Mouse (Mus musculus): ENCODE results near the gene Nup210l. TPM values are rescaled to one million over a fixed set of nuclear protein-coding genes. Genes with fewer than 3 reads are reported as not detected.

The Nup210l gene
- total and polyA plus RNA-seq, 3 experiments = 0.15 to 0.22 TPM; not detected in 1

- peak overlapping the region; percentile 93 for H3K4me3 ChIP-seq (ENCODE audit: low read depth, low read length)
- ATAC-seq (ENCODE audit: extremely low read depth, insufficient number of reproducible peaks, low FRiP score, poor library complexity, severe bottlenecking) (no peak), DNase-seq (ENCODE audit: low spot score) (no peak)
- H3K27me3 ChIP-seq (ENCODE audit: insufficient read depth, low read length) = peaks cover 2% of the 10 kb centered on the region; the same call in 1 of the 2 replicates
- no peak for TF ChIP-seq POLR2AphosphoS5 (IDR thresholded peaks at IDR 0.05; ENCODE audit: insufficient replicate concordance, low read depth, low read length)
- TF ChIP-seq TAL1 (conservative IDR thresholded peaks at IDR 0.05; ENCODE audit: low read depth, low read length) = no peak
- no peak for TF ChIP-seq CTCF (IDR thresholded peaks at IDR 0.05; ENCODE audit: low read depth, low read length)
- TF ChIP-seq GATA1 (IDR thresholded peaks at IDR 0.05; ENCODE audit: borderline replicate concordance, low read length) = no peak
- no peak for TF ChIP-seq GATA2 (IDR thresholded peaks at IDR 0.05; ENCODE audit: borderline replicate concordance, low read depth, low read length)
- peaks cover 65% of the 10 kb centered on the region for H3K4me1 ChIP-seq (ENCODE audit: insufficient read depth, low read depth, low read length)
- peaks cover 32% of the 10 kb centered on the region for H3K36me3 ChIP-seq (replicated peaks)
- no peaks in the 10 kb centered on the region for H3K9me3 ChIP-seq (replicated peaks)
These were observed 23.5 kb upstream of the Nup210l start for GRCm38 (mm10) chr3:90080498-90080863.

DNA sequence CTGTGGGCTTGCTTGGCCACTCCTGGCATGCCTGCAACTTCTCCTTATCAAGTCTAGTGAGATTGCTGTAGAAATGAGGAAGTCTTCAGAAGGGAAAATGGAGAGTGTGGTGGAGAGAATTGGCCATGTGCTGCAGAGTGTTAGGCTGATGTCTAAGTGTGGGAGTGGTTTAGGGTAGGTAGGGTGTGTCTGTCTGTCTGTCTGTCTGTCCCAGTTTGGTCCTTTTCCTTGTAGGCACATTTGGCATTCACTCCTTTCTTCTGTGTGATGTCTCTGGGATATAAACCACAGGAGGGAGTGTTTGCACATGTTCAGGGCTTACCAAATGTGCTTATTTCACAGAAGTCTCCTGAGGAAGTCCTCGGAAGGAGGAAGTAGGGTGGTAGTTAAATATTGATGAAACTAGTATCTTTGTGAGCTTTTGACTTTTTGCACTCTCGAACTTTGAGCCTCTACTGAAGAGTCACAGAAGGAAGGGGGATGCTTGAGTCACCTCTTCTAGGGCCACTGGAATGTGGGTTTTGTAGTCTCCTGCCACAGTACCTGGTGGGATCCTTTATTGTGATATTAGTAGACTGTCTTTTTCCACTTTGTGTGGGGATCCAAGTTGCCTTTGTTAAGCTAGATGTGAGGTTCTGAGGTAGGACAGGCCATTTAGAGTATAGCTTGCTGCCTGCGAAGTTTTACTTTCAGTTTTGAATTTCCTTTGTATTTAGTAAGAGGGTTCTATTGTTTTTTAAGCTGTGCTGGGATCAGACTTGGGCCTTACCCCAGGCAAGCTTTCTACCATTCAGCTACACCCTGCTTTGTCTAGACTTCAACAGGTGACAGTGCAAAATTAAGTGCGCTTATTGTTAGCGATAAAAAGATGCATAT, 22.3 kb upstream of the Nup210l start:
- ATAC-seq (ENCODE audit: extremely low read depth, insufficient number of reproducible peaks, low FRiP score, poor library complexity, severe bottlenecking) = peak; percentile 31; the same call in 1 of the 2 replicates
- peaks cover 2% of the 10 kb centered on the region; the same call in 1 of the 2 replicates for H3K27me3 ChIP-seq (ENCODE audit: insufficient read depth, low read length)
- TF ChIP-seq GATA2 (IDR thresholded peaks at IDR 0.05; ENCODE audit: borderline replicate concordance, low read depth, low read length) (no peak), TAL1 (conservative IDR thresholded peaks at IDR 0.05; ENCODE audit: low read depth, low read length) (no peak), GATA1 (IDR thresholded peaks at IDR 0.05; ENCODE audit: borderline replicate concordance, low read length) (no peak), CTCF (IDR thresholded peaks at IDR 0.05; ENCODE audit: low read depth, low read length) (no peak), POLR2AphosphoS5 (IDR thresholded peaks at IDR 0.05; ENCODE audit: insufficient replicate concordance, low read depth, low read length) (no peak)
- peak; percentile 64 for DNase-seq (ENCODE audit: low spot score)
- H3K4me1 ChIP-seq (ENCODE audit: insufficient read depth, low read depth, low read length) = peaks cover 76% of the 10 kb centered on the region
- H3K36me3 ChIP-seq (replicated peaks) = peaks cover 43% of the 10 kb centered on the region
- H3K9me3 ChIP-seq (replicated peaks) = no peaks in the 10 kb centered on the region
- peak overlapping the region; percentile 58 for H3K4me3 ChIP-seq (ENCODE audit: low read depth, low read length)

DNA sequence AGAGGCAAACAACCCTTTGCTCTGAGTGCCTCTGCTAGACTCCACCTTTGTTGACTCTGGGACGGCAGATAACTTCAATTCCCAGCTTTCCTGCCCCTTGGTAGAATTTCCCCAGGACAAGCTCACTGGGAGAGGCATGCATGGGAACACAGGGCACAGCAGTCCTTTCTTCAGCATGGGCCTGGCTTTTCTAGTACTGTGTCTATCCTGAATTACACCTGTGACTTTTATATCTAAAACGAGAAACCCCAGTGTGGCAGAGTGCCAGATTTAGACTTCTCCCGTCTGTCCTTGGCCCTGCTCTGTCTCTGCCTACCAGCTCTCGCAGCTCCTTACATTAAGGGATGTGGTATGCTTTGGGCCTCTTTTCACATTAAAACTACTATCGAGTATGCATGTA, 20.9 kb upstream of the Nup210l start:
- Histone ChIP-seq H3K4me1 (ENCODE audit: insufficient read depth, low read depth, low read length) (peaks cover 71% of the 10 kb centered on the region), H3K36me3 (replicated peaks) (peaks cover 58% of the 10 kb centered on the region), H3K9me3 (replicated peaks) (no peaks in the 10 kb centered on the region), H3K4me3 (ENCODE audit: low read depth, low read length) (peak overlapping the region; percentile 42; the same call in 1 of the 2 replicates), H3K27me3 (ENCODE audit: insufficient read depth, low read length) (no peaks in the 10 kb centered on the region)
- no peak for TF ChIP-seq TAL1 (conservative IDR thresholded peaks at IDR 0.05; ENCODE audit: low read depth, low read length)
- DNase-seq (ENCODE audit: low spot score) = no peak
- ATAC-seq (ENCODE audit: extremely low read depth, insufficient number of reproducible peaks, low FRiP score, poor library complexity, severe bottlenecking) = no peak

- ATAC-seq (ENCODE audit: extremely low read depth, insufficient number of reproducible peaks, low FRiP score, poor library complexity, severe bottlenecking) = no peak
- H3K27me3 ChIP-seq (ENCODE audit: insufficient read depth, low read length) = no peaks in the 10 kb centered on the region
These were observed 20.1 kb upstream of the Nup210l start for GRCm38 (mm10) chr3:90083698-90084324.

GRCm38 (mm10) chr3:90084790-90085189, 19.1 kb upstream of the Nup210l start:
- H3K4me1 ChIP-seq (ENCODE audit: insufficient read depth, low read depth, low read length) = peaks cover 63% of the 10 kb centered on the region
- peak overlapping the region; percentile 21; the same call in 1 of the 2 replicates for H3K4me3 ChIP-seq (ENCODE audit: low read depth, low read length)
- H3K9me3 ChIP-seq (replicated peaks) = no peaks in the 10 kb centered on the region
- peaks cover 75% of the 10 kb centered on the region for H3K36me3 ChIP-seq (replicated peaks)
- H3K27me3 ChIP-seq (ENCODE audit: insufficient read depth, low read length) = no peaks in the 10 kb centered on the region
- ATAC-seq (ENCODE audit: extremely low read depth, insufficient number of reproducible peaks, low FRiP score, poor library complexity, severe bottlenecking) (no peak), DNase-seq (ENCODE audit: low spot score) (no peak)
- no peak for TF ChIP-seq CTCF (IDR thresholded peaks at IDR 0.05; ENCODE audit: low read depth, low read length)

More at GRCm38 (mm10) chr3:90083698-90084324, 20.1 kb upstream of the Nup210l start:
- no peak for TF ChIP-seq CTCF (IDR thresholded peaks at IDR 0.05; ENCODE audit: low read depth, low read length)
- TF ChIP-seq GATA2 (IDR thresholded peaks at IDR 0.05; ENCODE audit: borderline replicate concordance, low read depth, low read length) = no peak
- TF ChIP-seq TAL1 (conservative IDR thresholded peaks at IDR 0.05; ENCODE audit: low read depth, low read length) = no peak
- no peak for TF ChIP-seq POLR2AphosphoS5 (IDR thresholded peaks at IDR 0.05; ENCODE audit: insufficient replicate concordance, low read depth, low read length)
- no peak for TF ChIP-seq GATA1 (IDR thresholded peaks at IDR 0.05; ENCODE audit: borderline replicate concordance, low read length)
- DNase-seq (ENCODE audit: low spot score) = no peak
- Histone ChIP-seq H3K36me3 (replicated peaks) (peaks cover 65% of the 10 kb centered on the region), H3K4me1 (ENCODE audit: insufficient read depth, low read depth, low read length) (peaks cover 67% of the 10 kb centered on the region), H3K9me3 (replicated peaks) (no peaks in the 10 kb centered on the region), H3K4me3 (ENCODE audit: low read depth, low read length) (peak overlapping the region; percentile 42; the same call in 1 of the 2 replicates)

DNA sequence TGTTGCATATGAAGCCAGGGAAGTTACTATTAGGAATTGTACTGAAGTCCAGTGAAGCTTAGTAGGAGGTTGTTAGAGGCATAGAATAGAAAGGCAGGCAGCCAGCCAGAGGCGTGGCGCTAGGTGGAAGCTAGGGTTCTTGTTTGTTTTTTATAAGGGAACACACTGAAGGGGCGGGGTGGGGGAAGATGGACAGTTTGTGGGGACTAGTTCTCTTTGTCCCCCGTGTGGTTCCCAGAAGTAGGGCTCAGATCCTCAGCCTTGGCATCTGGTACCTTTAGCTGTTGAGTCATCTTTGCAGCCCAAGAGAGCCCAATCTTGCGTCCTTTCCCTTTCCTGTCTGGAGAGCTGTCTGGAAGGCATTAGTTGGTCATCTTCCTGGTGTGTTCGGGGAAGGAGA, 18.7 kb upstream of the Nup210l start:
- H3K4me1 ChIP-seq (ENCODE audit: insufficient read depth, low read depth, low read length) = peaks cover 62% of the 10 kb centered on the region
- peak overlapping the region; percentile 21; the same call in 1 of the 2 replicates for H3K4me3 ChIP-seq (ENCODE audit: low read depth, low read length)
- DNase-seq (ENCODE audit: low spot score) (no peak), ATAC-seq (ENCODE audit: extremely low read depth, insufficient number of reproducible peaks, low FRiP score, poor library complexity, severe bottlenecking) (no peak)
- peaks cover 80% of the 10 kb centered on the region for H3K36me3 ChIP-seq (replicated peaks)
- TF ChIP-seq CTCF (IDR thresholded peaks at IDR 0.05; ENCODE audit: low read depth, low read length) (no peak), POLR2AphosphoS5 (IDR thresholded peaks at IDR 0.05; ENCODE audit: insufficient replicate concordance, low read depth, low read length) (no peak), TAL1 (conservative IDR thresholded peaks at IDR 0.05; ENCODE audit: low read depth, low read length) (no peak), GATA1 (IDR thresholded peaks at IDR 0.05; ENCODE audit: borderline replicate concordance, low read length) (no peak), GATA2 (IDR thresholded peaks at IDR 0.05; ENCODE audit: borderline replicate concordance, low read depth, low read length) (no peak)
- H3K27me3 ChIP-seq (ENCODE audit: insufficient read depth, low read length) = no peaks in the 10 kb centered on the region
- no peaks in the 10 kb centered on the region for H3K9me3 ChIP-seq (replicated peaks)

All from G1E (cell line).